Comparison of ENCODE assay signal across 26 mouse cellular contexts in genomic region chr10:126291765-126292164, GRCm38 (mm10).
DNase-seq lines count a peak whose midpoint lies in the region; ATAC-seq and TF ChIP-seq lines count a peak whose summit lies in the region.
"Had no signal": no experiment of that assay in that cellular context is flagged by ENCODE, and none has a peak within 500 bp of the region (broad histone marks: within the 10 kb centered on the region; RNA-seq: fewer than 3 reads in every experiment).

No protein-coding gene starts in this region.

- H3K4me2 ChIP-seq in embryonic facial prominence, embryonic 12.5 days (replicated peaks) = no peak overlapping the region
- no peak overlapping the region for H3K4me2 ChIP-seq in liver, postnatal 0 days (ENCODE audit: low read depth, low read length)
- H3K4me2 ChIP-seq: intestine, embryonic 15.5 days; liver, embryonic 15.5 days; midbrain, embryonic 12.5 days; neural tube, embryonic 12.5 days had no signal

- ATAC-seq in embryonic facial prominence, embryonic 12.5 days (ENCODE audit: insufficient number of reproducible peaks, insufficient read depth, low FRiP score, low TSS enrichment) = peak; percentile 64; the same call in 1 of the 2 replicates
- no peak for ATAC-seq in liver, postnatal 0 days
- ATAC-seq: forebrain, embryonic 16.5 days; hindbrain, embryonic 16.5 days; intestine, embryonic 15.5 days; lung, postnatal 0 days had no signal

- no peaks in the 10 kb centered on the region for H3K9me3 ChIP-seq in embryonic facial prominence, embryonic 12.5 days
- H3K9me3 ChIP-seq in embryonic facial prominence, embryonic 10.5 days = no peaks in the 10 kb centered on the region
- no peaks in the 10 kb centered on the region for H3K9me3 ChIP-seq in liver, postnatal 0 days (ENCODE audit: low read length)
- H3K9me3 ChIP-seq: intestine, embryonic 15.5 days; liver, embryonic 15.5 days; midbrain, embryonic 12.5 days; neural tube, embryonic 12.5 days had no signal

- H3K36me3 ChIP-seq in embryonic facial prominence, embryonic 12.5 days = no peaks in the 10 kb centered on the region
- H3K36me3 ChIP-seq in embryonic facial prominence, embryonic 10.5 days (replicated peaks) = no peaks in the 10 kb centered on the region
- H3K36me3 ChIP-seq in liver, postnatal 0 days (replicated peaks; ENCODE audit: insufficient read depth, low read length) = no peaks in the 10 kb centered on the region
- H3K36me3 ChIP-seq: G1E; intestine, embryonic 15.5 days; liver, embryonic 15.5 days; midbrain, embryonic 12.5 days; neural tube, embryonic 12.5 days had no signal

- no peak for TF ChIP-seq CTCF in liver, postnatal 0 days (IDR thresholded peaks at IDR 0.05; ENCODE audit: low read depth)

- no peak for TF ChIP-seq EP300 in liver, postnatal 0 days (IDR thresholded peaks at IDR 0.05; ENCODE audit: low read depth)

- no peaks in the 10 kb centered on the region for H3K27me3 ChIP-seq in embryonic facial prominence, embryonic 12.5 days
- no peaks in the 10 kb centered on the region for H3K27me3 ChIP-seq in embryonic facial prominence, embryonic 10.5 days (replicated peaks; ENCODE audit: low read depth, poor library complexity, severe bottlenecking)
- no peaks in the 10 kb centered on the region for H3K27me3 ChIP-seq in liver, postnatal 0 days (ENCODE audit: insufficient read depth, low read length)
- H3K27me3 ChIP-seq: intestine, embryonic 15.5 days; liver, embryonic 15.5 days; megakaryocyte, embryonic 14.5 days; midbrain, embryonic 12.5 days; neural tube, embryonic 12.5 days had no signal

- no peaks in the 10 kb centered on the region for H3K4me1 ChIP-seq in embryonic facial prominence, embryonic 12.5 days
- 0 out of 2 replicates have a peak, but pooled peaks cover 3% of the 10 kb centered on the region for H3K4me1 ChIP-seq in embryonic facial prominence, embryonic 10.5 days
- H3K4me1 ChIP-seq in liver, postnatal 0 days (ENCODE audit: insufficient read depth) = no peaks in the 10 kb centered on the region
- H3K4me1 ChIP-seq: intestine, embryonic 15.5 days; liver, embryonic 15.5 days; megakaryocyte, embryonic 14.5 days; midbrain, embryonic 12.5 days; neural tube, embryonic 12.5 days had no signal

- no peak overlapping the region for H3K9ac ChIP-seq in embryonic facial prominence, embryonic 12.5 days
- H3K9ac ChIP-seq in liver, postnatal 0 days (replicated peaks) = no peak overlapping the region
- H3K9ac ChIP-seq: intestine, embryonic 15.5 days; liver, embryonic 15.5 days; midbrain, embryonic 12.5 days; neural tube, embryonic 12.5 days had no signal

- DNase-seq in embryonic facial prominence, embryonic 10.5 days (ENCODE audit: low spot score) = no peak
- DNase-seq in 3134 (ENCODE audit: extremely low read depth, insufficient read length, low spot score) (peak; percentile 13), 3T3-L1 (ENCODE audit: low read depth, low spot score) (peak; percentile 69)
- peak; percentile 18 for DNase-seq in gastrocnemius, postnatal 10 days
- no peak for DNase-seq in liver, postnatal 0 days
- DNase-seq in ovary, adult 18-20 months (ENCODE audit: low spot score) = no peak
- no peak for DNase-seq in ovary, postnatal 10 days (ENCODE audit: low spot score)
- DNase-seq: cerebellum, adult 11 months; kidney, adult 8-10 months; layer of hippocampus, postnatal 36 days; left cerebral cortex, postnatal 4 days; lung, postnatal 4 days; spleen, adult 18-20 months; thymus, postnatal 14 days had no signal

- no peak overlapping the region for H3K4me3 ChIP-seq in embryonic facial prominence, embryonic 12.5 days
- H3K4me3 ChIP-seq in embryonic facial prominence, embryonic 10.5 days = no peak overlapping the region
- no peak overlapping the region for H3K4me3 ChIP-seq in liver, postnatal 0 days (ENCODE audit: low read depth, low read length)
- H3K4me3 ChIP-seq: intestine, embryonic 15.5 days; liver, embryonic 15.5 days; megakaryocyte, embryonic 14.5 days; midbrain, embryonic 12.5 days; myocyte; neural tube, embryonic 12.5 days had no signal

- H3K27ac ChIP-seq in embryonic facial prominence, embryonic 12.5 days = no peak overlapping the region
- H3K27ac ChIP-seq in embryonic facial prominence, embryonic 10.5 days (replicated peaks) = no peak overlapping the region
- H3K27ac ChIP-seq in liver, postnatal 0 days (ENCODE audit: low read depth) = no peak overlapping the region
- H3K27ac ChIP-seq: intestine, embryonic 15.5 days; kidney, postnatal 0 days; liver, embryonic 15.5 days; midbrain, embryonic 12.5 days; neural tube, embryonic 12.5 days had no signal

Comparison
In these comparisons a context has a peak if more than half of its experiments do, and no peak if none do; other contexts are left out.
1. DNase-seq: peak in 3134 (single experiment), 3T3-L1 (single experiment) and gastrocnemius, postnatal 10 days (single experiment); none in embryonic facial prominence, embryonic 10.5 days (single experiment), liver, postnatal 0 days (single experiment), ovary, adult 18-20 months (single experiment) and ovary, postnatal 10 days (single experiment).